Mouse (Mus musculus): ENCODE data around the gene Sfxn3. TPM values are rescaled to one million over a fixed set of nuclear protein-coding genes. Genes with fewer than 3 reads are reported as not detected.

Sfxn3 gene
- polyA plus RNA-seq, 1 experiment from 2014 or later: 34.5 TPM

DNA sequence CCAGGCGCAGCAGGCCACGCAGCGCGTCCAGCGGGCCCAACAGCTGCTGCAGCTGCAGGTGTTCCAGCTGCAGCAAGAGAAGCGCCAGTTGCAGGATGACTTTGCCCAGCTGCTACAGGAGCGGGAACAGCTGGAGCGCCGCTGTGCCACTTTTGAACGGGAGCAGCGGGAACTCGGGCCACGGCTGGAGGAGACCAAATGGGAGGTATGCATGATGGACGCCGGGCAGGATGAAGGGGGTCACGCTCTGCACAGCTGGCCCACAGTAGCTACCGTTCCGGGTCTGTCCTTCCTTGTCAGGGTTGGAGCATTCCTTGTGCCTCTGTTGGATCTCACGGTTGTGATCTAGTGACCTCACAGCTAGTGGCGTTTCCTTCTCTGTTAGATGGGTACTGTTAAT is 22.5 kb upstream of the Sfxn3 start:
- ATAC-seq (ENCODE audit: insufficient number of reproducible peaks, insufficient read depth, low FRiP score, low read depth): no peak
- no peak overlapping the region for H3K9ac ChIP-seq (replicated peaks; ENCODE audit: low read depth, low read length)
- 86% methylated on average over 20 of the region's 20 CpGs for WGBS
- no peak overlapping the region for H3K4me2 ChIP-seq (replicated peaks; ENCODE audit: low read depth, low read length)
- H3K9me3 ChIP-seq (ENCODE audit: control insufficient read depth, low read depth, low read length): no peaks in the 10 kb centered on the region
- H3K36me3 ChIP-seq (ENCODE audit: control insufficient read depth, insufficient read depth, low read length): peaks cover 56% of the 10 kb centered on the region
- no peak overlapping the region for H3K27ac ChIP-seq (ENCODE audit: low read length)
- no peaks in the 10 kb centered on the region for H3K27me3 ChIP-seq (ENCODE audit: control insufficient read depth, insufficient read depth, low read length)
- peaks cover 22% of the 10 kb centered on the region for H3K4me1 ChIP-seq (ENCODE audit: control insufficient read depth, insufficient read depth, low read length)
- H3K4me3 ChIP-seq (ENCODE audit: low read depth, low read length): no peak overlapping the region

DNA sequence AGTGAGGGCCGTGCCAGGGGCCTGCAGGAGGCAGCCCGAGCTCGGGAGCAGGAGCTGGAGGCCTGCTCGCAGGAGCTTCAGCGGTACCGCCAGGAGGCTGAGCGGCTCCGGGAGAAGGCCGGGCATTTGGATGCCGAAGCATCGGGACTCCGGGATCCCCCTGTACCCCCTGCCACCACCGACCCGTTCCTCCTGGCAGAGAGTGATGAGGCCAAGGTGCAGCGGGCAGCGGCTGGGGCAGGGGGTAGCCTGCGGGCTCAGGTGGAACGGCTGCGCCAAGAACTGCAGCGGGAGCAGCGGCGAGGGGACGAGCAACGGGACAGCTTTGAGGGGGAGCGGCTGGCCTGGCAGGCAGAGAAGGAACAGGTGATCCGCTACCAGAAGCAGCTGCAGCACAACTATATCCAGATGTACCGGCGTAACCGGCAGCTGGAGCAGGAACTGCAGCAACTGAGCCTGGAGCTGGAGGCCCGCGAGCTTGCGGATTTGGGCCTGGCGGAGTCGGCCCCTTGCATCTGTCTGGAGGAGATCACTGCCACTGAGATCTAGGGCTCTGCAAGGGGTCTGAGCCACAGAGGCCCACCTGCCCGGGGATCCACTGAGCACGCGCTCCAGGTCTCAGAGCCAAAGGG is 21.2 kb upstream of the Sfxn3 start:
- peaks cover 56% of the 10 kb centered on the region for H3K36me3 ChIP-seq (ENCODE audit: control insufficient read depth, insufficient read depth, low read length)
- no peaks in the 10 kb centered on the region for H3K27me3 ChIP-seq (ENCODE audit: control insufficient read depth, insufficient read depth, low read length)
- no peak overlapping the region for H3K4me3 ChIP-seq (ENCODE audit: low read depth, low read length)
- H3K4me2 ChIP-seq (replicated peaks; ENCODE audit: low read depth, low read length): no peak overlapping the region
- WGBS: 92% methylated on average over 37 of the region's 37 CpGs
- H3K4me1 ChIP-seq (ENCODE audit: control insufficient read depth, insufficient read depth, low read length): peaks cover 17% of the 10 kb centered on the region; the same call in 1 of the 2 replicates
- no peaks in the 10 kb centered on the region for H3K9me3 ChIP-seq (ENCODE audit: control insufficient read depth, low read depth, low read length)
- H3K9ac ChIP-seq (replicated peaks; ENCODE audit: low read depth, low read length): no peak overlapping the region
- no peak for ATAC-seq (ENCODE audit: insufficient number of reproducible peaks, insufficient read depth, low FRiP score, low read depth)
- no peak overlapping the region; the same call in 1 of the 2 replicates for H3K27ac ChIP-seq (ENCODE audit: low read length)

DNA sequence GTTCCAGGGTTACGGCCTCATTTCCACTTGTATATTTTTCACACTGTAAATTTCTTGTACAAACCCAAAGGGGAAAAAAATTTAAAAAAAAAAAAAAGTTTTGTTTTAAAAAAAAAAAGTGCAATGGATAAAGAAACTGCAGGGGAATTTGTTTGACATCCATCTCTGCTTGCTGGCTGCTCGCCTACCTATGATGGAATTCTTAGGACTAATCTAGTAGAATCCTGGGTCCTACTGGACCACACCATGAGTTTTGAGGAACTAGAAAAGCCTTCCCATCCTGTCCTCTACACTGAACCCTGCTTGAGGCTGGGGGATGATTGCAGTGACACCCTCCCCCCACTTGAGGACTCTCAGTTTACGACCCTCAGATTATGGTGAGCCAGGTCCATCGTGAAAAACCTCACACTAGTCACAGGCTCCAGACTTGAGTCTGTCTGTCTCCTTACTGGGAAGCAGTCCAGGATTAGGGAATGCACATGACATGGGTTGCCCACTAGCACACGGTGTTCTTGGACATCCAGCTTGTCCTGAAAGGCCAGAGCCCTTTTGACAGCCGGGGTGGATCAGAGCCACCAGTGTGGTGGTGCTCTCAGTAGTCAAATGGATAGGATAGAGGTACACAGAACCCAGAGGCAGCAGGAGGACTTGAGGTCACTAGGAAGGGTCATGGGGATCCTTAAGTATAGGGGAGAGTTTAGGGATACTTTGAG is 20.2 kb upstream of the Sfxn3 start:
- peaks cover 48% of the 10 kb centered on the region for H3K36me3 ChIP-seq (ENCODE audit: control insufficient read depth, insufficient read depth, low read length)
- 72% methylated on average over 6 of the region's 6 CpGs for WGBS
- H3K4me1 ChIP-seq (ENCODE audit: control insufficient read depth, insufficient read depth, low read length): peaks cover 13% of the 10 kb centered on the region; the same call in 1 of the 2 replicates

DNA sequence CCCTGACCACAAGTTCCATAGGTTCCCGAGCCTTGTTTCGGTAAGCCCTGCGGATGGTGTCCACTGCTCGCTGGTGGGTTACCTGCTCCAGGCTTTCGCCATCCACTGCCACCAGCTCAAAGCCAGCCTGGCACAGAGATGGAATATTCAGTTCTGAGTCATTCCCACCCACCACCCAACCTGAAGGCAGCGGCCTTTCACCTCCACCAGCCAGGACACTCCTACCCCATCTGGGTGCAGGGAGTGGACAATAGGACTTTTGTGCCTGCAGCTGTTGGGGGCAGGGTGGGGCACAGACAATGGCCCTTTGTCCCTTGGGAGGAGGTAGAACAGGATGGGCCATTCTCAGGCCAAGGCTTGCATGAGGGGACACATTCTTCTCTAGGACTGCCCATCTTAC is 19.5 kb upstream of the Sfxn3 start:
- Histone ChIP-seq H3K27ac (ENCODE audit: low read length) (no peak overlapping the region), H3K4me1 (ENCODE audit: control insufficient read depth, insufficient read depth, low read length) (peaks cover 19% of the 10 kb centered on the region; the same call in 1 of the 2 replicates), H3K4me2 (replicated peaks; ENCODE audit: low read depth, low read length) (no peak overlapping the region), H3K36me3 (ENCODE audit: control insufficient read depth, insufficient read depth, low read length) (peaks cover 42% of the 10 kb centered on the region), H3K9ac (replicated peaks; ENCODE audit: low read depth, low read length) (no peak overlapping the region), H3K9me3 (ENCODE audit: control insufficient read depth, low read depth, low read length) (no peaks in the 10 kb centered on the region), H3K27me3 (ENCODE audit: control insufficient read depth, insufficient read depth, low read length) (no peaks in the 10 kb centered on the region), H3K4me3 (ENCODE audit: low read depth, low read length) (no peak overlapping the region)
- ATAC-seq (ENCODE audit: insufficient number of reproducible peaks, insufficient read depth, low FRiP score, low read depth): no peak
- WGBS: 79% methylated on average over 6 of the region's 6 CpGs

More for the DNA sequence above, 20.2 kb upstream of the Sfxn3 start:
- H3K9ac ChIP-seq (replicated peaks; ENCODE audit: low read depth, low read length): no peak overlapping the region
- H3K27ac ChIP-seq (ENCODE audit: low read length): no peak overlapping the region
- ATAC-seq (ENCODE audit: insufficient number of reproducible peaks, insufficient read depth, low FRiP score, low read depth): no peak
- H3K27me3 ChIP-seq (ENCODE audit: control insufficient read depth, insufficient read depth, low read length): no peaks in the 10 kb centered on the region
- no peak overlapping the region for H3K4me3 ChIP-seq (ENCODE audit: low read depth, low read length)
- no peaks in the 10 kb centered on the region for H3K9me3 ChIP-seq (ENCODE audit: control insufficient read depth, low read depth, low read length)
- H3K4me2 ChIP-seq (replicated peaks; ENCODE audit: low read depth, low read length): no peak overlapping the region

DNA sequence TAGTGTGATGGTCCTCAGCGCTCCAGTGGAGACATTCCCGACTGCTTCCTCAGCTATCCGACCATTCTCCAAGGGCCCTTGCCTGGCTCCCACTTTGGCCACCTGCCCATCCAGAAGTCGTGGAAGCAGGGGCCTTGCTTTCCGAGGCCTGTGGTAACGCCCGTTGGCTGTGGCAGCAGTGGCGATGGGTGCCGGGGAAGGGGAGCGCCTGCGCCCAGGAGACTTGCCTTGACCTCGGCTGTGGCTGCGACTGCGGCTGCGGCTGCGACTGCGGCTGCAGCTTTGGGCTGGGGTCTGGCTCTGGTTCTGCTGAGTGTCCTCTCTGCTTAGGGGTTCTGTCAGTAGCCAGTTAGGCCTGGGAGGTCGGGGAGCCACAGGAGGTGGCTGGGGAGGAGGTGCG is 18.6 kb upstream of the Sfxn3 start:
- Histone ChIP-seq H3K9ac (replicated peaks; ENCODE audit: low read depth, low read length) (no peak overlapping the region), H3K9me3 (ENCODE audit: control insufficient read depth, low read depth, low read length) (no peaks in the 10 kb centered on the region), H3K27ac (ENCODE audit: low read length) (no peak overlapping the region), H3K4me1 (ENCODE audit: control insufficient read depth, insufficient read depth, low read length) (peaks cover 19% of the 10 kb centered on the region; the same call in 1 of the 2 replicates), H3K4me3 (ENCODE audit: low read depth, low read length) (no peak overlapping the region), H3K36me3 (ENCODE audit: control insufficient read depth, insufficient read depth, low read length) (peaks cover 37% of the 10 kb centered on the region), H3K27me3 (ENCODE audit: control insufficient read depth, insufficient read depth, low read length) (no peaks in the 10 kb centered on the region), H3K4me2 (replicated peaks; ENCODE audit: low read depth, low read length) (no peak overlapping the region)
- WGBS: 44% methylated on average over 19 of the region's 19 CpGs
- no peak for ATAC-seq (ENCODE audit: insufficient number of reproducible peaks, insufficient read depth, low FRiP score, low read depth)

DNA sequence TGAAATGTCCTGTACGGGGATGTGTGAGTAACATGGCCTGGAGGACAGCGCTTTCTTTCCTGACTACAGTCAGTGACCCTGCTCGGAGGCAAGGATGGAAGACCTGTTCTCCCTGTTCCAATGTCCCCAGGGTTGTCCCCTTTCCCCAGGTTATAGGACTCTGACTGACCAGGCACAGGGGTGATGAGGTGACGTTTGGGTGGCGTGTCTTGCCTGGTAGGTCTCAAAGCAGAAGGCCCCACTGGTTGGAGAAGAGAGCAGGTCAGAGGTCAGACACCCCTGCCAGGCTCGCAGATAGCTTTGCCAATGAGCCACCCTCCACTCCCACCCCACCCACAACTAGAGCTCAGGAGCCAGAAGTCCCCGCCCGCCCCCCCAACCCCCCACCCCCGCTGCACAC is 17.7 kb upstream of the Sfxn3 start:
- Histone ChIP-seq H3K9ac (replicated peaks; ENCODE audit: low read depth, low read length) (no peak overlapping the region), H3K27me3 (ENCODE audit: control insufficient read depth, insufficient read depth, low read length) (no peaks in the 10 kb centered on the region), H3K4me3 (ENCODE audit: low read depth, low read length) (no peak overlapping the region), H3K36me3 (ENCODE audit: control insufficient read depth, insufficient read depth, low read length) (peaks cover 33% of the 10 kb centered on the region), H3K9me3 (ENCODE audit: control insufficient read depth, low read depth, low read length) (no peaks in the 10 kb centered on the region), H3K4me1 (ENCODE audit: control insufficient read depth, insufficient read depth, low read length) (peaks cover 19% of the 10 kb centered on the region; the same call in 1 of the 2 replicates), H3K4me2 (replicated peaks; ENCODE audit: low read depth, low read length) (no peak overlapping the region), H3K27ac (ENCODE audit: low read length) (no peak overlapping the region)
- 65% methylated on average over 7 of the region's 9 CpGs for WGBS
- ATAC-seq (ENCODE audit: insufficient number of reproducible peaks, insufficient read depth, low FRiP score, low read depth): no peak

DNA sequence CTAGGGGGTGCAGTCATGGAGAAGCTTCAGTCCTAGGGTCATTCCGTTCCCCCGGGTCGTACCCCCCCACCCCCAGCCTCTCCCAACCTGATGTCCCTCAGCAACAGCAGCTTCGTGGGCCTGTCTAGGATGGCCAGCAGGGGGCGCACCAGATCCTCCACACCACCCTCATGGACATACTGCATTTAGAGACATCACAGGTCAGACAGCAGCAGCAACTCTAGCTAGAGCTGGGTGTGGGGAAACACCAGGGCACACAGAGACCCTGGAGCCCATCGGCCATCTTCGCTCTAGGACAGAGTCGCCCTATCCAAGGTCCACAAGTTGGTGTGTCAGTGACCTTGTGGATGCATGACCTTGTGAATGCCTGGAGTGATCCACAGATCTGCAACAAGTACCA is 17.2 kb upstream of the Sfxn3 start:
- no peak overlapping the region for H3K9ac ChIP-seq (replicated peaks; ENCODE audit: low read depth, low read length)
- no peak overlapping the region for H3K4me2 ChIP-seq (replicated peaks; ENCODE audit: low read depth, low read length)
- no peak overlapping the region for H3K27ac ChIP-seq (ENCODE audit: low read length)
- ATAC-seq (ENCODE audit: insufficient number of reproducible peaks, insufficient read depth, low FRiP score, low read depth): peak; percentile 21; the same call in 1 of the 2 replicates
- 38% methylated on average over 8 of the region's 8 CpGs for WGBS
- H3K9me3 ChIP-seq (ENCODE audit: control insufficient read depth, low read depth, low read length): no peaks in the 10 kb centered on the region
- peaks cover 28% of the 10 kb centered on the region for H3K36me3 ChIP-seq (ENCODE audit: control insufficient read depth, insufficient read depth, low read length)
- no peaks in the 10 kb centered on the region for H3K27me3 ChIP-seq (ENCODE audit: control insufficient read depth, insufficient read depth, low read length)
- peaks cover 19% of the 10 kb centered on the region; the same call in 1 of the 2 replicates for H3K4me1 ChIP-seq (ENCODE audit: control insufficient read depth, insufficient read depth, low read length)
- no peak overlapping the region for H3K4me3 ChIP-seq (ENCODE audit: low read depth, low read length)

DNA sequence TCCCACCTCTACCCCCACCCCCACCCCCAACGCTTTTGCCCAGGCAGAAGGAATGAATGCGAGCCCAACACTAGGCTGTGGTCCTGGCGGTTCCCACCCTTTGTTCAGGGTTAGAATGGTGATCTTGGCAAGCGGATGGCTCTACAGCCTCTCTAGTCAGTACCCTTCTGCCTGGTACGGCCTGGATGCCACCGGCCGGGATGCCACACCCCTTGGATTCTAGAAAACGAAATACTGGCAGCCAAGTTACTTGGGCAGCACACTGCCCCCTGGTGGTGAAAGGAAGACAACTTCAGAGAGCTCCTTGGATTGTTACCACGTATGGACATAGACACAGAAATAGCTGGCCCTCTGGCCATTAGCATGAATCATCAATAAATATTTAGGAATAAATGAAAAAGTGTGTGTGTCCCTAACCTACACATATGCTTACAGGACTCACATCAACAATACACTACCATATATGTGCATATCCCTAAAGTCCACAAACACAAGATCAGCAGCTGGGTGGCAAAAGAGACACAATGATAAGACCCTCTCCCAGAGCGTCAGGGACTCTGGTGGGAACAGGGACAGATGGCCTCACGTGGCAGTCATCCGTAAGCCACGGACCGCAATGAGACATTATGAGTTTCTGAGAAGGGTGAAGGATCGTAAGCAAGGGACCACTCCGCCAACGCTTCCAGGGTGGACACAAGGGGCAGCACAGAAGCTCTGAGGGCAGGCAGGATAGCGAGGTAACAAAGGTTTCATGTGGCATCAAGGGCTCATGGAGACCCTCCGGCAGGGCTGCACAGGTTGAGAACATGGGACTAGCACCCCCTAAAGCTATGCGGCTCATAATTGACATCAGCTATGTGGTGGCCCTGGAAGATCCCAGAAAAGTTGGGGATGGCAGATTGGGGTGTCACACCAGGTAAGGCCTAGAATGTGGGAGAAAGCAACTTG is 16.3 kb upstream of the Sfxn3 start:
- 39% methylated on average over 20 of the region's 20 CpGs for WGBS
- H3K27ac ChIP-seq (ENCODE audit: low read length): no peak overlapping the region
- H3K4me1 ChIP-seq (ENCODE audit: control insufficient read depth, insufficient read depth, low read length): peaks cover 19% of the 10 kb centered on the region; the same call in 1 of the 2 replicates
- ATAC-seq (ENCODE audit: insufficient number of reproducible peaks, insufficient read depth, low FRiP score, low read depth): 0 out of 2 replicates have a peak, but pooled peaks have one; percentile 16
- H3K4me3 ChIP-seq (ENCODE audit: low read depth, low read length): no peak overlapping the region
- H3K36me3 ChIP-seq (ENCODE audit: control insufficient read depth, insufficient read depth, low read length): peaks cover 21% of the 10 kb centered on the region
- H3K27me3 ChIP-seq (ENCODE audit: control insufficient read depth, insufficient read depth, low read length): no peaks in the 10 kb centered on the region
- H3K4me2 ChIP-seq (replicated peaks; ENCODE audit: low read depth, low read length): peak overlapping the region; percentile 25
- no peak overlapping the region for H3K9ac ChIP-seq (replicated peaks; ENCODE audit: low read depth, low read length)
- no peaks in the 10 kb centered on the region for H3K9me3 ChIP-seq (ENCODE audit: control insufficient read depth, low read depth, low read length)

Data from stomach, embryonic 14.5 days (tissue).